In genomic region chr14:14893932-14894652, GRCm38 (mm10) we compare ENCODE assay signal across 9 mouse cellular contexts.
DNase-seq lines count a peak whose midpoint lies in the region; ATAC-seq lines count a peak whose summit lies in the region.
"Had no signal": no experiment of that assay in that cellular context is flagged by ENCODE, and none has a peak within 500 bp of the region (broad histone marks: within the 10 kb centered on the region; RNA-seq: fewer than 3 reads in every experiment).

No protein-coding gene starts in this region.

- no peak overlapping the region for H3K4me3 ChIP-seq in heart, embryonic 10.5 days
- H3K4me3 ChIP-seq in hindbrain, embryonic 13.5 days, result no peak overlapping the region
- H3K4me3 ChIP-seq in midbrain, embryonic 16.5 days (ENCODE audit: low read depth, low read length), result no peak overlapping the region
- H3K4me3 ChIP-seq: heart, embryonic 13.5 days had no signal

- no peaks in the 10 kb centered on the region for H3K36me3 ChIP-seq in heart, embryonic 10.5 days
- H3K36me3 ChIP-seq in hindbrain, embryonic 13.5 days, result no peaks in the 10 kb centered on the region
- H3K36me3 ChIP-seq in midbrain, embryonic 16.5 days (ENCODE audit: control insufficient read depth, insufficient read depth, low read length), result no peaks in the 10 kb centered on the region
- H3K36me3 ChIP-seq: heart, embryonic 13.5 days had no signal

- no peak overlapping the region for H3K27ac ChIP-seq in heart, embryonic 10.5 days
- no peak overlapping the region for H3K27ac ChIP-seq in hindbrain, embryonic 13.5 days
- H3K27ac ChIP-seq in midbrain, embryonic 16.5 days (ENCODE audit: low read length), result no peak overlapping the region
- H3K27ac ChIP-seq: heart, embryonic 13.5 days had no signal

- no peaks in the 10 kb centered on the region for H3K9me3 ChIP-seq in heart, embryonic 10.5 days
- H3K9me3 ChIP-seq in hindbrain, embryonic 13.5 days, result no peaks in the 10 kb centered on the region
- H3K9me3 ChIP-seq in midbrain, embryonic 16.5 days (replicated peaks; ENCODE audit: control insufficient read depth, low read length, poor library complexity, severe bottlenecking), result no peaks in the 10 kb centered on the region
- H3K9me3 ChIP-seq: heart, embryonic 13.5 days had no signal

- peaks cover 7% of the 10 kb centered on the region for H3K4me1 ChIP-seq in heart, embryonic 10.5 days
- H3K4me1 ChIP-seq in hindbrain, embryonic 13.5 days (replicated peaks), result no peaks in the 10 kb centered on the region; the same call in 1 of the 2 replicates
- H3K4me1 ChIP-seq in midbrain, embryonic 16.5 days (ENCODE audit: control insufficient read depth, insufficient read depth, low read length), result no peaks in the 10 kb centered on the region

- no peak overlapping the region for H3K9ac ChIP-seq in hindbrain, embryonic 13.5 days
- H3K9ac ChIP-seq in midbrain, embryonic 16.5 days (ENCODE audit: low read depth, low read length), result no peak overlapping the region
- H3K9ac ChIP-seq: heart, embryonic 13.5 days had no signal

- no peaks in the 10 kb centered on the region for H3K27me3 ChIP-seq in heart, embryonic 10.5 days (ENCODE audit: insufficient read depth, poor library complexity, severe bottlenecking)
- H3K27me3 ChIP-seq in hindbrain, embryonic 13.5 days, result no peaks in the 10 kb centered on the region
- no peaks in the 10 kb centered on the region for H3K27me3 ChIP-seq in midbrain, embryonic 16.5 days (ENCODE audit: control insufficient read depth, insufficient read depth, low read depth, low read length)
- H3K27me3 ChIP-seq: heart, embryonic 13.5 days had no signal

- no peak overlapping the region for H3K4me2 ChIP-seq in hindbrain, embryonic 13.5 days
- H3K4me2 ChIP-seq in midbrain, embryonic 16.5 days (ENCODE audit: low read length), result no peak overlapping the region
- H3K4me2 ChIP-seq: heart, embryonic 13.5 days had no signal

- peak; percentile 75 for ATAC-seq in hindbrain, embryonic 13.5 days (ENCODE audit: low FRiP score)
- ATAC-seq in midbrain, embryonic 16.5 days, result peak; percentile 84
- ATAC-seq in megakaryocyte, adult 5-6 weeks (ENCODE audit: poor library complexity, severe bottlenecking), result no peak

- DNase-seq in heart, embryonic 10.5 days (ENCODE audit: low spot score), result peak; percentile 78
- no peak for DNase-seq in heart, postnatal 25 days (ENCODE audit: low spot score)
- peak; percentile 21 for DNase-seq in thymus, postnatal 4 days
- DNase-seq in thymus, postnatal 14 days, result no peak
- no peak for DNase-seq in spleen, adult 12 weeks (ENCODE audit: low spot score)

- intact Hi-C loops in heart, postnatal 25 days (cut with DNase I), result no loop called here

- 26% methylated on average over 4 of the region's 4 CpGs for WGBS in heart, embryonic 10.5 days
- 31% methylated on average over 4 of the region's 4 CpGs for WGBS in hindbrain, embryonic 13.5 days
- 27% methylated on average over 2 of the region's 4 CpGs for WGBS in midbrain, embryonic 16.5 days

Comparison
In these comparisons a context has a peak if more than half of its experiments do, and no peak if none do; other contexts are left out.
1. DNase-seq: peak in heart, embryonic 10.5 days (single experiment) and thymus, postnatal 4 days (single experiment); none in heart, postnatal 25 days (single experiment), thymus, postnatal 14 days (single experiment) and spleen, adult 12 weeks (single experiment).